Mouse (Mus musculus): ENCODE results near the gene Arid2. TPM values are rescaled to one million over a fixed set of nuclear protein-coding genes. Genes with fewer than 3 reads are reported as not detected.

The Arid2 gene
- polyA plus RNA-seq, 1 experiment from 2014 or later = 18.3 TPM

- Histone ChIP-seq H3K27ac (replicated peaks) (no peak overlapping the region), H3K4me1 (replicated peaks) (peaks cover 6% of the 10 kb centered on the region; the same call in 1 of the 2 replicates), H3K9me3 (no peaks in the 10 kb centered on the region), H3K4me3 (no peak overlapping the region), H3K36me3 (0 out of 2 replicates have a peak, but pooled peaks cover 5% of the 10 kb centered on the region), H3K4me2 (no peak overlapping the region), H3K27me3 (no peaks in the 10 kb centered on the region), H3K9ac (no peak overlapping the region)
- WGBS = 96% methylated on average over 1 of the region's 1 CpGs
- no peak for ATAC-seq (ENCODE audit: low FRiP score, low read depth)
Measured at GRCm38 (mm10) chr15:96453346-96453745, 166.0 kb downstream of the Arid2 start.

Small RNA genes within 50 kb of the gene (microRNA-seq; reads per million reads assigned to microRNA genes)
- gene Gm25397 = not detected

Other genes with a start within 250 kb of the Arid2 start
- 42.3 and 45.3 TPM in 2 replicates for gene Scaf11, start 173.3 kb downstream of the Arid2 start, polyA plus RNA-seq (2015; fragmentation: Nextera tagmentation; extraction: Ambion mirVana)